In the genomic region with DNA sequence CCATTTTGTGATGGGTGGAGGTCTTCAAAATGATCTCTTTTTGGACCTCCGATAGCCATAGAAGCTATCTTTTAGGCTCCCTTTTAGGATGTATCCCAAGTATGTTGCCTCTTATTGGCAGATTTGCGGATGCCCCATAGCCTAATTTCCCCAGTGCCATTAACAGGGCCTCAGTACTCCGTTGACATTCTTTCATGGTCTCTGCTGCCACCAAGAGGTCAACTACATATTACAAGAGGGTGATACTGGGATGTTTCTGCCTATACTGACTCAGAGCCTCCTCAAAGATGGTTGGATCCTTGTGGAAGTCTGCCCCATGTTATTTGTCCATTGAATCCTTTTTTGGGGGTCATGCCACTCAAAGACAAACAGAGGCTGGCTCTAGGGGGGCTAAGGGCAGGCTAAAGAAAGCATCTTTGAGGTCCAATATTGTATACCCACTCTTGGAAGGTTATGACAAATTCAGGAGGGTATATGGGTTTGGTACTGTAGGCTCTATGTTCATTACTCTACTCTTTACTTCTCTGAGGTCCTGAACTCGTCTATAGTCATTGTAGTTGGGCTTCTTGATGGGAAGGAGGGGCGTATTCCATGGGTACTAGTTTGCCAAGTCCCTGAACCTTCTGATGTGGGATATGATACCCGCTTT, we compare ENCODE assay signal across 9 mouse cellular contexts. TPM values are rescaled to one million over a fixed set of nuclear protein-coding genes. Genes with fewer than 3 reads are reported as not detected.
DNase-seq lines count a peak whose midpoint lies in the region; ATAC-seq lines count a peak whose summit lies in the region.
"Had no signal": no experiment of that assay in that cellular context is flagged by ENCODE, and none has a peak within 500 bp of the region (broad histone marks: within the 10 kb centered on the region; RNA-seq: fewer than 3 reads in every experiment).

No protein-coding gene starts in this region.

- 47% methylated on average over 6 of the region's 6 CpGs for WGBS in heart, embryonic 10.5 days
- 41% methylated on average over 6 of the region's 6 CpGs for WGBS in forebrain, embryonic 12.5 days
- 48% methylated on average over 6 of the region's 6 CpGs for WGBS in hindbrain, embryonic 12.5 days

- H3K27me3 ChIP-seq in heart, embryonic 10.5 days (ENCODE audit: insufficient read depth, poor library complexity, severe bottlenecking) = no peaks in the 10 kb centered on the region
- no peaks in the 10 kb centered on the region for H3K27me3 ChIP-seq in forebrain, embryonic 12.5 days
- H3K27me3 ChIP-seq in hindbrain, embryonic 12.5 days = no peaks in the 10 kb centered on the region
- H3K27me3 ChIP-seq: limb, embryonic 15.5 days had no signal

- peak; percentile 73 for ATAC-seq in forebrain, embryonic 12.5 days (ENCODE audit: low FRiP score)
- peak; percentile 70 for ATAC-seq in hindbrain, embryonic 12.5 days (ENCODE audit: low FRiP score)
- ATAC-seq in megakaryocyte progenitor cell, adult 5-6 weeks (replicated peaks; ENCODE audit: poor library complexity) = peak; percentile 72

- H3K9ac ChIP-seq in forebrain, embryonic 12.5 days = no peak overlapping the region
- H3K9ac ChIP-seq in hindbrain, embryonic 12.5 days = no peak overlapping the region
- H3K9ac ChIP-seq: limb, embryonic 15.5 days had no signal

- H3K4me1 ChIP-seq in heart, embryonic 10.5 days = no peaks in the 10 kb centered on the region
- H3K4me1 ChIP-seq in forebrain, embryonic 12.5 days = no peaks in the 10 kb centered on the region
- no peaks in the 10 kb centered on the region for H3K4me1 ChIP-seq in hindbrain, embryonic 12.5 days
- H3K4me1 ChIP-seq: limb, embryonic 15.5 days had no signal

- DNase-seq in heart, adult 11 months = peak; percentile 94
- DNase-seq in heart, embryonic 10.5 days (ENCODE audit: low spot score) = no peak
- peak; percentile 40 for DNase-seq in brain, embryonic 18.5 days (ENCODE audit: low read depth, low spot score)
- DNase-seq in layer of hippocampus, adult 9-11 months = peak; percentile 69
- peak; percentile 67 for DNase-seq in right cerebral cortex, postnatal 25 days

- no peak overlapping the region for H3K4me2 ChIP-seq in forebrain, embryonic 12.5 days
- no peak overlapping the region for H3K4me2 ChIP-seq in hindbrain, embryonic 12.5 days (replicated peaks)
- H3K4me2 ChIP-seq: limb, embryonic 15.5 days had no signal

- H3K27ac ChIP-seq in heart, embryonic 10.5 days = no peak overlapping the region
- no peak overlapping the region for H3K27ac ChIP-seq in forebrain, embryonic 12.5 days
- H3K27ac ChIP-seq in hindbrain, embryonic 12.5 days = no peak overlapping the region
- H3K27ac ChIP-seq: limb, embryonic 15.5 days had no signal

- no peaks in the 10 kb centered on the region for H3K36me3 ChIP-seq in heart, embryonic 10.5 days
- H3K36me3 ChIP-seq in forebrain, embryonic 12.5 days (replicated peaks) = no peaks in the 10 kb centered on the region
- H3K36me3 ChIP-seq in hindbrain, embryonic 12.5 days = no peaks in the 10 kb centered on the region
- H3K36me3 ChIP-seq: limb, embryonic 15.5 days had no signal

- no peaks in the 10 kb centered on the region for H3K9me3 ChIP-seq in heart, embryonic 10.5 days
- H3K9me3 ChIP-seq in forebrain, embryonic 12.5 days = no peaks in the 10 kb centered on the region
- no peaks in the 10 kb centered on the region for H3K9me3 ChIP-seq in hindbrain, embryonic 12.5 days (replicated peaks)
- H3K9me3 ChIP-seq: limb, embryonic 15.5 days had no signal

- H3K4me3 ChIP-seq in heart, embryonic 10.5 days = no peak overlapping the region
- H3K4me3 ChIP-seq in forebrain, embryonic 12.5 days (replicated peaks) = no peak overlapping the region
- no peak overlapping the region for H3K4me3 ChIP-seq in hindbrain, embryonic 12.5 days
- H3K4me3 ChIP-seq: limb, embryonic 15.5 days had no signal

RNA-seq across cellular contexts. Expression of a gene that starts 25.6 kb away (rescaled TPM):
- polyA plus RNA-seq in heart, embryonic 10.5 days (2016; fragmentation: Nextera tagmentation; extraction: Ambion mirVana) = 4.8 and 5.3 TPM in 2 replicates
- polyA plus RNA-seq in forebrain, embryonic 12.5 days (2016; fragmentation: Nextera tagmentation; extraction: Ambion mirVana) = 2.9 and 3.4 TPM in 2 replicates
- 5.7 and 6.2 TPM in 2 replicates for polyA plus RNA-seq in hindbrain, embryonic 12.5 days (2016; fragmentation: Nextera tagmentation; extraction: Ambion mirVana)
- 2.4 and 2.9 TPM in 2 replicates for total RNA-seq in megakaryocyte progenitor cell, adult 5-6 weeks (2015)
- 0.42 and 0.74 TPM in 2 replicates for total RNA-seq in megakaryocyte progenitor cell, adult 5-6 weeks (2017)
